8 mouse cellular contexts compared by ENCODE assay signal in the genomic region with DNA sequence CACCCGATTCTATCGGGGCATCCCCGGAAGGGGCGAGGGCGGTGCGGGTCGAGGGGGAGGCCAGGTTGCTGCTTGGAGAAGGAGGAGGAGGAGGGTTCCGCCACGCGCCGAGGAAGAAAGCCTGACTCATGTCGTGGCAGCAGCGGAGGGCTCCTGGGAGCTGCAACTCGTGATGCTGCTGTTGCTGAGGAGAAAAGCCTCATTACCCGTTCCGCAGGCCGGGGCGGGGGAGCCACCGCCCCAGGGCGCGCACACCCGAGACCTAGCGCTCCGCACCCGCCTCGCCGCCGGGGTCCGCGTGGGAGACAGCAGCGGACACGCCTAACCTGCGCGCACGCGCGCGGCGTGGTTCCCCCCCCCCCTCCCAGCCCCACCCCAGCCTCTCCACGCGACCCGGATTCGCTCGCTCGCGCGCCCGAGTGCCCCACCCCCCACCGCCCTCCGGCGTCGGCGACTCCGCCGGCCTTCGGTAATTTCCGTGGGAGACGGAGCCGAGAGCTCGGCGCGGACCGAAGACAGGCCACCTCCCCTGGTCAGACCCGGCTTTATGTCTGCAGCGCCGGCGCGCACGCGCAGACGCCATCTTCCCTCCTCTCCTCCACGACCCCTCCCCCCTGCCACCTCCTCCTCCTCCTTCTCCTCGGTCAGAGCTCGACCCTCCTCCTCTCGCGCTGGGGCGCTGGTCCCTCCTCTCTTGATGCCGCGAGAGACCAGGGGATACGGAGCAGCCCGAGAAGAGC. TPM values are rescaled to one million over a fixed set of nuclear protein-coding genes. Genes with fewer than 3 reads are reported as not detected.
DNase-seq lines count a peak whose midpoint lies in the region; ATAC-seq lines count a peak whose summit lies in the region.

No protein-coding gene starts in this region.

- DNase-seq in ZHBTc4 (ENCODE audit: low read depth, low spot score), result peak; percentile 94
- peak; percentile 97 to 99 for DNase-seq in cerebellum, postnatal 4 days (ENCODE audit: low spot score in 2 of 2)
- DNase-seq in gastrocnemius, postnatal 10 days, result peak; percentile 97
- DNase-seq in induced T-regulatory cell, adult 2 months (ENCODE audit: low read depth), result peak; percentile 92
- peak; percentile 88 to 97 for DNase-seq in left cerebral cortex, adult 8-10 months (ENCODE audit: low spot score in 2 of 2)
- peak; percentile 95 for DNase-seq in right cerebral cortex, adult 18-20 months
- peak; percentile 86 for DNase-seq in urinary bladder, adult 2 months (ENCODE audit: low spot score)

- peak; percentile 81 for ATAC-seq in megakaryocyte, adult 5-6 weeks (ENCODE audit: poor library complexity, severe bottlenecking)

RNA-seq across cellular contexts. Expression of a gene that starts 0.5 kb away (rescaled TPM):
- total RNA-seq in gastrocnemius, postnatal 10 days (2021), result 100 to 1,000 TPM; 155 to 161 TPM
- total RNA-seq in left cerebral cortex, adult 8-10 months (2022), result 100 to 1,000 TPM; 509 to 621 (median 540) TPM
- 25.8 and 34.1 TPM in 2 replicates for total RNA-seq in megakaryocyte, adult 5-6 weeks (2015)
- 15.9 and 17.3 TPM in 2 replicates for total RNA-seq in megakaryocyte, adult 5-6 weeks (2017)
- 266 and 302 TPM in 2 replicates for polyA plus RNA-seq in urinary bladder, adult 2 months (2012; rRNA removed)

Comparison
In these comparisons a context has a peak if more than half of its experiments do, and no peak if none do; other contexts are left out.
1. Peak in every context shown above with its lines: DNase-seq and ATAC-seq.
2. RNA of a gene that starts 0.5 kb away (total RNA-seq): 509 to 621 TPM in left cerebral cortex, adult 8-10 months and 155 to 161 TPM in gastrocnemius, postnatal 10 days; 15.9 to 34.1 TPM in megakaryocyte, adult 5-6 weeks; every median in the first group is over 4 times any median in the second.